Mouse (Mus musculus): Measurements from ENCODE around the gene Ypel5. TPM values are rescaled to one million over a fixed set of nuclear protein-coding genes. Genes with fewer than 3 reads are reported as not detected.

The Ypel5 gene
- total and polyA plus RNA-seq, 2 experiments from 2014 or later, result 60.3 to 120 TPM

DNA sequence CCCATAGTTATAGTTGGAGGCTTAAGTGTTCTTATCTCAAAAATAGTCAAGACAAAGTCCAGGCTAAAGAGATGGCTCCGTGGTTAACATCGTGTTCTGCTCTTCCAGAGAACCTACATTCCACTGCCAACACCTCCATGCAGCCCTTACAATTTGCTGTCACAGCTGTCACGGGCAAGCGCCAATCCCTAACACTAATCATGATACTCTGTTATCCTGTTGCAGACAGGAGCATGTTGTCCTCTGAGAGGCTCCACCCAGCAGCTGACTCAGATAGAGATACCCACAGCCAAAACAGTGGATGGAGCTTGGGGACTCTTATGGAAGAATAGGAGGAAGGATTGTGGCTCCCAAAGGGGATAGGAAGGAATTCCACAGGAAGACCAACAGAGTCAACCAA is 15.8 kb upstream of the Ypel5 start:
- no peak overlapping the region for H3K27ac ChIP-seq (ENCODE audit: low read depth, low read length)
- H3K9me3 ChIP-seq (ENCODE audit: low read length), result no peaks in the 10 kb centered on the region
- H3K4me1 ChIP-seq (ENCODE audit: insufficient read depth, low read length), result no peaks in the 10 kb centered on the region
- no peaks in the 10 kb centered on the region for H3K27me3 ChIP-seq (ENCODE audit: insufficient read depth, low read length)
- H3K4me3 ChIP-seq (ENCODE audit: low read depth, low read length), result no peak overlapping the region
- no peak overlapping the region for H3K9ac ChIP-seq (replicated peaks; ENCODE audit: low read length, poor library complexity, severe bottlenecking)
- no peaks in the 10 kb centered on the region for H3K36me3 ChIP-seq (ENCODE audit: insufficient read depth, low read length)
- no peak for ATAC-seq (ENCODE audit: low FRiP score)
- no peak for DNase-seq (ENCODE audit: low spot score)
- no peak for TF ChIP-seq CTCF (IDR thresholded peaks at IDR 0.05)
- 75% methylated on average over 4 of the region's 4 CpGs for WGBS
- no peak overlapping the region for H3K4me2 ChIP-seq (ENCODE audit: low read depth, low read length, poor library complexity, severe bottlenecking)

- Histone ChIP-seq H3K27me3 (ENCODE audit: insufficient read depth, low read length) (no peaks in the 10 kb centered on the region), H3K36me3 (ENCODE audit: insufficient read depth, low read length) (no peaks in the 10 kb centered on the region), H3K27ac (ENCODE audit: low read depth, low read length) (no peak overlapping the region), H3K9me3 (ENCODE audit: low read length) (no peaks in the 10 kb centered on the region), H3K4me1 (ENCODE audit: insufficient read depth, low read length) (no peaks in the 10 kb centered on the region), H3K4me2 (ENCODE audit: low read depth, low read length, poor library complexity, severe bottlenecking) (no peak overlapping the region), H3K4me3 (ENCODE audit: low read depth, low read length) (no peak overlapping the region), H3K9ac (replicated peaks; ENCODE audit: low read length, poor library complexity, severe bottlenecking) (no peak overlapping the region)
- WGBS, result 76% methylated on average over 1 of the region's 1 CpGs
- TF ChIP-seq CTCF (IDR thresholded peaks at IDR 0.05), result no peak
- no peak for DNase-seq (ENCODE audit: low spot score)
- no peak for ATAC-seq (ENCODE audit: low FRiP score)
Measured at GRCm38 (mm10) chr17:72821923-72822322, 14.3 kb upstream of the Ypel5 start.

DNA sequence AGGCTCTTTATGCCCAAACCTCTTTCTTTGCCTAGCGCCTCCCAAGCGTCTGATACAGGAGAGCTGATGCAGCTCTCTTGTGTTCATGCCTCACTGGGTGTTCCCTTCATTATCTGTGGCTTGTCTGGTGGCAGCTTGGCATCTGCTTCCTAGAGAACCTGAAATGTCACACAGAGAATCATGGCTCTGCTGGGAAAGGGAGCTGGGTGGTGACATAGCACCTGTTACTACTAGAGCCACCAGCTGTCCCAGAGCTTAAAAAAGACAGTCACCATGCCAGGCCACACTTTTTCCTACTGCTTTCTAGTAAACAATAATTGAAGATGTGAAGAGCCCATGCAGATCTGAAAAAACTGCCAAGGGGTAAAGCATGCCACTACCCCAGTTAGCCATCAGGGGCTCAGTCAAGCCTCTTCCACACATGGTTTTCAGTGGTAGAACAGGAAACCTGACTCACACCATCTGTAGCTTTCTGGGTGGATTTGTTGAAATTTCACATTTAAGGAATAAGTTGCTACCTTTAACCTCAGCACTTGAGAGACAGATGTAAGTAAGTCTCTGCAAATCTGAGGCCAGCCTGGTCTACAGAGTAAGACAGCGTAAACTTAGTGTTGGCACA is 9.2 kb upstream of the Ypel5 start:
- H3K27me3 ChIP-seq (ENCODE audit: insufficient read depth, low read length), result no peaks in the 10 kb centered on the region
- ATAC-seq (ENCODE audit: low FRiP score) (no peak), DNase-seq (ENCODE audit: low spot score) (peak; percentile 17)
- H3K4me2 ChIP-seq (ENCODE audit: low read depth, low read length, poor library complexity, severe bottlenecking), result no peak overlapping the region
- H3K9ac ChIP-seq (replicated peaks; ENCODE audit: low read length, poor library complexity, severe bottlenecking), result no peak overlapping the region
- H3K27ac ChIP-seq (ENCODE audit: low read depth, low read length), result no peak overlapping the region
- H3K4me1 ChIP-seq (ENCODE audit: insufficient read depth, low read length), result no peaks in the 10 kb centered on the region
- TF ChIP-seq CTCF (IDR thresholded peaks at IDR 0.05), result no peak
- no peaks in the 10 kb centered on the region for H3K36me3 ChIP-seq (ENCODE audit: insufficient read depth, low read length)
- 85% methylated on average over 3 of the region's 3 CpGs for WGBS
- no peaks in the 10 kb centered on the region for H3K9me3 ChIP-seq (ENCODE audit: low read length)
- H3K4me3 ChIP-seq (ENCODE audit: low read depth, low read length), result no peak overlapping the region

DNA sequence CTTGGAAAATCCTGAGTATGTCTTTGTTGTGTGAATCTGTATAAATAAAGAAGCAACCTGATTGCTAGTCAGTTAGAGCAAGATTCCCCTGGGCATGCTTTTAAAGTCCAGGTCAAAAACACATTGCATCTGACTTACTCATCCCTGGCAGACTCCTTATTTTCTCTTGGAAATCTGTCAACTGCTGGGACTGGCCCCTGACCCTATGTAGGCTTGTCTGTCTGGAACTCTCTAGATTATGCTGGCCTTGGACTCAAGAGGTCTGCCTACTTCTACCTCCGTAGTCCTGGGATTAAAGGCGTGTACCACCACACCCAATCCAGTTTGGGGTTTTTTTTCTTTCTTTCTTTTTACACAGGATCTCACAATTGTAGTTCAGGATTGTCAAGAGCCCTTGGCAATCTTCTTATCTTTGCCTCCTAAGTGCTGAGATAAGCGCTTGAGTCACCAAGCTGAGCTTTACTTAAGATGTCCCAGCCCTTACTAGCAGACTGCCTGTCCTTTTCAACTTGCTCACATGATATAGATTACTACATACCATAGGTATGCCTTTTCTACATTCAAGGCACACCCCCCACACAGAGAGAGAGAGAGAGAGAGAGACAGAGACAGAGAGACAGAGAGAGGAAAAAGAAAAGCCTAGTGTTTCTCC is 8.1 kb upstream of the Ypel5 start:
- H3K27ac ChIP-seq (ENCODE audit: low read depth, low read length), result no peak overlapping the region
- no peak overlapping the region for H3K4me3 ChIP-seq (ENCODE audit: low read depth, low read length)
- no peaks in the 10 kb centered on the region for H3K27me3 ChIP-seq (ENCODE audit: insufficient read depth, low read length)
- no peak for TF ChIP-seq CTCF (IDR thresholded peaks at IDR 0.05)
- DNase-seq (ENCODE audit: low spot score) (no peak), ATAC-seq (ENCODE audit: low FRiP score) (no peak)
- no peaks in the 10 kb centered on the region for H3K36me3 ChIP-seq (ENCODE audit: insufficient read depth, low read length)
- WGBS, result 86% methylated on average over 3 of the region's 3 CpGs
- H3K9me3 ChIP-seq (ENCODE audit: low read length), result no peaks in the 10 kb centered on the region
- H3K4me2 ChIP-seq (ENCODE audit: low read depth, low read length, poor library complexity, severe bottlenecking), result no peak overlapping the region
- H3K4me1 ChIP-seq (ENCODE audit: insufficient read depth, low read length), result no peaks in the 10 kb centered on the region
- no peak overlapping the region for H3K9ac ChIP-seq (replicated peaks; ENCODE audit: low read length, poor library complexity, severe bottlenecking)

- no peak for TF ChIP-seq CTCF (IDR thresholded peaks at IDR 0.05)
- H3K9ac ChIP-seq (replicated peaks; ENCODE audit: low read length, poor library complexity, severe bottlenecking), result no peak overlapping the region
- no peak overlapping the region for H3K4me3 ChIP-seq (ENCODE audit: low read depth, low read length)
- WGBS, result 87% methylated on average over 8 of the region's 8 CpGs
- ATAC-seq (ENCODE audit: low FRiP score), result no peak
- H3K4me1 ChIP-seq (ENCODE audit: insufficient read depth, low read length), result no peaks in the 10 kb centered on the region
- H3K27me3 ChIP-seq (ENCODE audit: insufficient read depth, low read length), result no peaks in the 10 kb centered on the region
- no peaks in the 10 kb centered on the region for H3K9me3 ChIP-seq (ENCODE audit: low read length)
- H3K4me2 ChIP-seq (ENCODE audit: low read depth, low read length, poor library complexity, severe bottlenecking), result no peak overlapping the region
- H3K27ac ChIP-seq (ENCODE audit: low read depth, low read length), result no peak overlapping the region
- no peaks in the 10 kb centered on the region for H3K36me3 ChIP-seq (ENCODE audit: insufficient read depth, low read length)
- no peak for DNase-seq (ENCODE audit: low spot score)
Measured at GRCm38 (mm10) chr17:72828687-72829086, 7.6 kb upstream of the Ypel5 start.

DNA sequence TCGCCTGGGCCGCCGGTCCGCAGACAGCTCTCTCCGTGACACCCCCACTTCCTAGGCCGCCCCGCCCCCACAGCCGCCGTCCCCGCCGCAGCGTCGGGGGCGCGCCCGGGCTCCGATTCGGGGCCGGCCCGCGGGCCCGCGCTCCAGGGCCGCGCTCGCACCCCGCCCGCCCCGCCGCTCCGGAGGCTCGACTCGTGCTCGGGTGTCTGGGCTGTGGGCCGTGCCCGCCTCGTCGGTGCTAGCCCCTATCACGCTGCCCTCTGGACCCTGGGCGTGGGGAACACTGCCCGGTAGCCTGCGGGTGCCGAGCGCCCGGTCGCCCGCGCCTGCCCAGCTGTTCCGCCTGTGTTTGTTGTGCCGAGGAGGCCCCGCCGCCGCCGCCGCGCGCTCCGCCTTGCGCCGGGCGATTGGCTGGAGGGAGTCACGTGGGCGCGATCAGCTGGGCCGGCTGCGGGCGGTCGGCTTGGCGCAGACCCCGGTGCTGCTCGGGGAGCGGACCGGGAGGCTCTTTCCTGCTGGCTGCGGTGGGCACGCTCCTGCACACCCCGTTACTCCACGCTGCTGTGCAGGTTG is 973 bp downstream of the Ypel5 start:
- Histone ChIP-seq H3K9ac (replicated peaks; ENCODE audit: low read length, poor library complexity, severe bottlenecking) (peak overlapping the region; percentile 99), H3K4me2 (ENCODE audit: low read depth, low read length, poor library complexity, severe bottlenecking) (peak overlapping the region; percentile 55), H3K27ac (ENCODE audit: low read depth, low read length) (peak overlapping the region; percentile 100), H3K27me3 (ENCODE audit: insufficient read depth, low read length) (no peaks in the 10 kb centered on the region), H3K36me3 (ENCODE audit: insufficient read depth, low read length) (no peaks in the 10 kb centered on the region), H3K4me3 (ENCODE audit: low read depth, low read length) (peak overlapping the region; percentile 90), H3K4me1 (ENCODE audit: insufficient read depth, low read length) (peaks cover 5% of the 10 kb centered on the region; the same call in 1 of the 2 replicates), H3K9me3 (ENCODE audit: low read length) (no peaks in the 10 kb centered on the region)
- ATAC-seq (ENCODE audit: low FRiP score), result peak; percentile 75
- under 1% methylated on average over 46 of the region's 77 CpGs for WGBS
- DNase-seq (ENCODE audit: low spot score), result peak; percentile 89
- no peak for TF ChIP-seq CTCF (IDR thresholded peaks at IDR 0.05)

All from midbrain, postnatal 0 days (tissue).